In genomic region chr7:27650949-27651348, GRCm38 (mm10) we compare ENCODE assay signal across 8 mouse cellular contexts. TPM values are rescaled to one million over a fixed set of nuclear protein-coding genes. Genes with fewer than 3 reads are reported as not detected.
DNase-seq lines count a peak whose midpoint lies in the region; ATAC-seq and TF ChIP-seq lines count a peak whose summit lies in the region.

No protein-coding gene starts in this region.

- ATAC-seq in hindbrain, embryonic 16.5 days = no peak
- ATAC-seq in hindbrain, postnatal 0 days = no peak
- ATAC-seq in megakaryocyte, adult 5-6 weeks (ENCODE audit: poor library complexity, severe bottlenecking) = peak; percentile 81

- no peak for TF ChIP-seq POLR2A in cerebellum, adult 2 months (IDR thresholded peaks at IDR 0.05; ENCODE audit: borderline replicate concordance, insufficient read depth, low read length)

- no peak overlapping the region for H3K27ac ChIP-seq in hindbrain, embryonic 10.5 days
- no peak overlapping the region for H3K27ac ChIP-seq in hindbrain, embryonic 16.5 days (ENCODE audit: low read depth, low read length)
- no peak overlapping the region for H3K27ac ChIP-seq in cerebellum, adult 2 months (ENCODE audit: insufficient read depth, low read length)
- H3K27ac ChIP-seq in hindbrain, postnatal 0 days = no peak overlapping the region

- peaks cover 43% of the 10 kb centered on the region for H3K27me3 ChIP-seq in hindbrain, embryonic 10.5 days (ENCODE audit: insufficient read depth, poor library complexity, severe bottlenecking)
- H3K27me3 ChIP-seq in hindbrain, embryonic 16.5 days (replicated peaks; ENCODE audit: control insufficient read depth, insufficient read depth, low read length) = no peaks in the 10 kb centered on the region
- H3K27me3 ChIP-seq in cerebellum, adult 2 months (ENCODE audit: control insufficient read depth, insufficient read depth, low read length) = no peaks in the 10 kb centered on the region
- H3K27me3 ChIP-seq in hindbrain, postnatal 0 days (ENCODE audit: insufficient read depth, low read length) = no peaks in the 10 kb centered on the region

- H3K36me3 ChIP-seq in hindbrain, embryonic 10.5 days = peaks cover 6% of the 10 kb centered on the region; the same call in 1 of the 2 replicates
- H3K36me3 ChIP-seq in hindbrain, embryonic 16.5 days (ENCODE audit: control insufficient read depth, insufficient read depth, low read length) = no peaks in the 10 kb centered on the region
- H3K36me3 ChIP-seq in hindbrain, postnatal 0 days (ENCODE audit: insufficient read depth, low read length) = no peaks in the 10 kb centered on the region

- peak; percentile 68; the same call in 1 of the 2 replicates for TF ChIP-seq CTCF in cerebellum, adult 2 months (IDR thresholded peaks at IDR 0.05; ENCODE audit: borderline replicate concordance, insufficient read depth, low read depth, low read length)
- peak; percentile 73 for TF ChIP-seq CTCF in hindbrain, postnatal 0 days (IDR thresholded peaks at IDR 0.05; ENCODE audit: low read depth)

- DNase-seq in hindbrain, embryonic 10.5 days (ENCODE audit: low spot score) = peak; percentile 76
- DNase-seq in cerebellum, adult 2 months = peak; percentile 79 to 80
- peak; percentile 87 for DNase-seq in forelimb bud, embryonic 11.5 days (ENCODE audit: low read depth, low spot score)
- DNase-seq in hindbrain, postnatal 0 days (ENCODE audit: low spot score) = peak; percentile 91
- peak; percentile 77 to 80 for DNase-seq in left cerebral cortex, adult 18-20 months (ENCODE audit: low spot score in 2 of 2)
- DNase-seq in spleen, postnatal 10 days (ENCODE audit: low spot score in 2 of 2) = peak; percentile 47 to 78

- H3K4me1 ChIP-seq in hindbrain, embryonic 10.5 days (replicated peaks) = peaks cover 17% of the 10 kb centered on the region
- peaks cover 15% of the 10 kb centered on the region; the same call in 1 of the 2 replicates for H3K4me1 ChIP-seq in hindbrain, embryonic 16.5 days (ENCODE audit: control insufficient read depth, insufficient read depth, low read depth, low read length)
- H3K4me1 ChIP-seq in cerebellum, adult 2 months (ENCODE audit: control insufficient read depth, insufficient read depth, low read length) = peaks cover 14% of the 10 kb centered on the region
- no peaks in the 10 kb centered on the region for H3K4me1 ChIP-seq in hindbrain, postnatal 0 days (ENCODE audit: insufficient read depth, low read length)

- H3K4me2 ChIP-seq in hindbrain, embryonic 16.5 days (ENCODE audit: low read length) = no peak overlapping the region
- H3K4me2 ChIP-seq in hindbrain, postnatal 0 days (ENCODE audit: low read depth, low read length) = no peak overlapping the region

- H3K9ac ChIP-seq in hindbrain, embryonic 16.5 days (ENCODE audit: low read depth, low read length) = no peak overlapping the region
- H3K9ac ChIP-seq in hindbrain, postnatal 0 days (replicated peaks; ENCODE audit: low read length) = no peak overlapping the region

- H3K4me3 ChIP-seq in hindbrain, embryonic 10.5 days = peak overlapping the region; percentile 39
- H3K4me3 ChIP-seq in hindbrain, embryonic 16.5 days (ENCODE audit: low read length) = no peak overlapping the region
- H3K4me3 ChIP-seq in cerebellum, adult 2 months (replicated peaks; ENCODE audit: insufficient read depth, low read depth, low read length) = no peak overlapping the region
- no peak overlapping the region for H3K4me3 ChIP-seq in hindbrain, postnatal 0 days (ENCODE audit: low read length)

- H3K9me3 ChIP-seq in hindbrain, embryonic 10.5 days = no peaks in the 10 kb centered on the region
- no peaks in the 10 kb centered on the region for H3K9me3 ChIP-seq in hindbrain, embryonic 16.5 days (ENCODE audit: control insufficient read depth, low read length)
- no peaks in the 10 kb centered on the region for H3K9me3 ChIP-seq in hindbrain, postnatal 0 days (ENCODE audit: low read length)

- WGBS in hindbrain, embryonic 10.5 days = 7% methylated on average over 10 of the region's 10 CpGs
- 7% methylated on average over 10 of the region's 10 CpGs for WGBS in hindbrain, embryonic 16.5 days
- WGBS in cerebellum, adult 2 months = 14% methylated on average over 10 of the region's 10 CpGs
- 5% methylated on average over 10 of the region's 10 CpGs for WGBS in hindbrain, postnatal 0 days

RNA-seq across cellular contexts. Expression of gene Ttc9b, which starts 2.8 kb away (rescaled TPM):
- 3.3 and 10.9 TPM in 2 replicates for polyA plus RNA-seq in hindbrain, embryonic 10.5 days (2016; fragmentation: Nextera tagmentation; extraction: Ambion mirVana)
- 86.2 and 99.1 TPM in 2 replicates for polyA plus RNA-seq in hindbrain, embryonic 16.5 days (2015; fragmentation: Nextera tagmentation; extraction: Ambion mirVana)
- polyA plus RNA-seq in cerebellum, adult 2 months (2012; rRNA removed) = 62.2 and 67.5 TPM in 2 replicates
- total RNA-seq in hindbrain, postnatal 0 days (2014; rRNA removed) = 104 and 132 TPM in 2 replicates
- polyA plus RNA-seq in hindbrain, postnatal 0 days (2015; fragmentation: Nextera tagmentation; extraction: Ambion mirVana) = 124 and 127 TPM in 2 replicates
- total RNA-seq in left cerebral cortex, adult 18-20 months (2021) = 10 to 100 TPM; 88.9 to 93.4 TPM
- total RNA-seq in megakaryocyte, adult 5-6 weeks (2015) = not detected in 2 replicates
- total RNA-seq in megakaryocyte, adult 5-6 weeks (2017) = not detected in 2 replicates

RNA-seq across cellular contexts. Expression of gene Map3k10, which starts 23.4 kb away (rescaled TPM):
- polyA plus RNA-seq in hindbrain, embryonic 10.5 days (2016; fragmentation: Nextera tagmentation; extraction: Ambion mirVana) = 8.3 and 10.6 TPM in 2 replicates
- 17.5 and 18.7 TPM in 2 replicates for polyA plus RNA-seq in hindbrain, embryonic 16.5 days (2015; fragmentation: Nextera tagmentation; extraction: Ambion mirVana)
- polyA plus RNA-seq in cerebellum, adult 2 months (2012; rRNA removed) = 96.7 and 99.4 TPM in 2 replicates
- total RNA-seq in hindbrain, postnatal 0 days (2014; rRNA removed) = 141 and 162 TPM in 2 replicates
- 21.4 and 22.9 TPM in 2 replicates for polyA plus RNA-seq in hindbrain, postnatal 0 days (2015; fragmentation: Nextera tagmentation; extraction: Ambion mirVana)
- total RNA-seq in left cerebral cortex, adult 18-20 months (2021) = 100 to 1,000 TPM; 192 to 197 TPM
- total RNA-seq in megakaryocyte, adult 5-6 weeks (2015) = 1.7 and 2.4 TPM in 2 replicates
- 2.3 and 4.3 TPM in 2 replicates for total RNA-seq in megakaryocyte, adult 5-6 weeks (2017)

RNA-seq across cellular contexts. Expression of gene Zfp607b, which starts 38.2 kb away (rescaled TPM):
- 5.2 and 6.6 TPM in 2 replicates for polyA plus RNA-seq in hindbrain, embryonic 10.5 days (2016; fragmentation: Nextera tagmentation; extraction: Ambion mirVana)
- polyA plus RNA-seq in hindbrain, embryonic 16.5 days (2015; fragmentation: Nextera tagmentation; extraction: Ambion mirVana) = 12.0 and 13.6 TPM in 2 replicates
- 4.3 and 4.6 TPM in 2 replicates for polyA plus RNA-seq in cerebellum, adult 2 months (2012; rRNA removed)
- 3.5 and 5.6 TPM in 2 replicates for total RNA-seq in hindbrain, postnatal 0 days (2014; rRNA removed)
- polyA plus RNA-seq in hindbrain, postnatal 0 days (2015; fragmentation: Nextera tagmentation; extraction: Ambion mirVana) = 8.5 and 8.9 TPM in 2 replicates
- 10 to 100 TPM; 10.9 to 11.1 TPM for total RNA-seq in left cerebral cortex, adult 18-20 months (2021)
- 0.46 and 1.4 TPM in 2 replicates for total RNA-seq in megakaryocyte, adult 5-6 weeks (2015)
- total RNA-seq in megakaryocyte, adult 5-6 weeks (2017) = 0.41 and 1.6 TPM in 2 replicates

RNA-seq across cellular contexts. Expression of gene Akt2, which starts 59.6 kb away (rescaled TPM):
- 89.0 and 93.5 TPM in 2 replicates for polyA plus RNA-seq in hindbrain, embryonic 10.5 days (2016; fragmentation: Nextera tagmentation; extraction: Ambion mirVana)
- polyA plus RNA-seq in hindbrain, embryonic 16.5 days (2015; fragmentation: Nextera tagmentation; extraction: Ambion mirVana) = 63.0 and 72.9 TPM in 2 replicates
- 106 and 119 TPM in 2 replicates for polyA plus RNA-seq in cerebellum, adult 2 months (2012; rRNA removed)
- 60.6 and 83.1 TPM in 2 replicates for total RNA-seq in hindbrain, postnatal 0 days (2014; rRNA removed)
- 62.3 and 64.0 TPM in 2 replicates for polyA plus RNA-seq in hindbrain, postnatal 0 days (2015; fragmentation: Nextera tagmentation; extraction: Ambion mirVana)
- total RNA-seq in left cerebral cortex, adult 18-20 months (2021) = 100 to 1,000 TPM; 103 to 113 TPM
- total RNA-seq in megakaryocyte, adult 5-6 weeks (2015) = 40.2 TPM in 2 replicates
- 53.8 and 55.7 TPM in 2 replicates for total RNA-seq in megakaryocyte, adult 5-6 weeks (2017)
